Mouse (Mus musculus): Measurements from ENCODE around the gene Sertm1. TPM values are rescaled to one million over a fixed set of nuclear protein-coding genes. Genes with fewer than 3 reads are reported as not detected.

Gene Sertm1
- polyA plus RNA-seq (2017; shearing (Covaris generic)), result not detected

DNA sequence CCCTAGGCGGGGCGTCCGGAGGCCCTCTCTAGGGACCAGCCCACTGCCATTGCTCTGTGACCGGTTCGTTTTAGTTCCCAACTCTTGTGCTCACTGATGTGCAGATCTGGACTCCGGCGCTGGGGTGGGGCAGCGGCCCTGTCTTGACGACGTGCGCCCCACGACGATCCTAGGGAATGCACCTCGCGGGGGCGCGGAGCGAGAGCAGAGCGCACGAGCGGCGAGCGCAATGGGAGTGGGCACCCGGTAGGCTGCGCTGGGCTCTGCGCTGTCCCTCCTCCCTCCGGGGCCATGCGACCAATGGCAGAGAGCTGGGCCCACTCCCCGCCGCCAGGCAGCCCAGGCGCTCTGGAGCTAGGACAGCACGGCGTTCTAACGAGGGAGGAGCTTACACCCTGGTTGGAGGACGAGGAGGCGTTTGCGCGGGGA lies at the start of gene Sertm1:
TSS of gene Sertm1 (minus strand) at position 245 of the 429 bp plus-strand sequence.
- no peak for ATAC-seq

DNA sequence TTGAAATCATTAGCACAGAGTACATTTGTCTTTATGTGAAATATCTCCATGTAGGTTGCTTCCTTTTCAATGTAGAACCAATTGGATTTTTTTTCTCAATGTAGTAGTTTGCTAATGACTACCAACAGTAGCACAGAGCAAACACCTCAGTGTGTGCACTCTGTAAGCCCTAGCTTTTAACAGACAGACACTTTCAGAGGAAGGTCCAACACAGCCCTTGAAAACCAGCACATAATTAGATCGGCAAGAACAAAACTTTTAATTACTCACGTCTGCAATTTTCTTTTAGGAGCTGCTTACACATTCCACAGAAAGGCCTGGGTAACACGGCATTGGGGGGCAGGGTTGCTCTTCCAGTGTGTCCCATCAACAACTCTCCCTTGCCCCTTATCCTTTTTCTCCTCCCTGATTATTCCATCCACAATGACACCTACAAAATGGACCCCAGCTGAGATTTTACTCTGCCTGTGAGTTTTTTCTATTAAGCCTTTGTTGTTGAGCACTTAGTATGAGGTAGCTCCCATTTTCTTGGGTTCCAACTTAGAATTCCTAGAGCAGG lies 49.3 kb upstream of the Sertm1 start:
- no peak for ATAC-seq

DNA sequence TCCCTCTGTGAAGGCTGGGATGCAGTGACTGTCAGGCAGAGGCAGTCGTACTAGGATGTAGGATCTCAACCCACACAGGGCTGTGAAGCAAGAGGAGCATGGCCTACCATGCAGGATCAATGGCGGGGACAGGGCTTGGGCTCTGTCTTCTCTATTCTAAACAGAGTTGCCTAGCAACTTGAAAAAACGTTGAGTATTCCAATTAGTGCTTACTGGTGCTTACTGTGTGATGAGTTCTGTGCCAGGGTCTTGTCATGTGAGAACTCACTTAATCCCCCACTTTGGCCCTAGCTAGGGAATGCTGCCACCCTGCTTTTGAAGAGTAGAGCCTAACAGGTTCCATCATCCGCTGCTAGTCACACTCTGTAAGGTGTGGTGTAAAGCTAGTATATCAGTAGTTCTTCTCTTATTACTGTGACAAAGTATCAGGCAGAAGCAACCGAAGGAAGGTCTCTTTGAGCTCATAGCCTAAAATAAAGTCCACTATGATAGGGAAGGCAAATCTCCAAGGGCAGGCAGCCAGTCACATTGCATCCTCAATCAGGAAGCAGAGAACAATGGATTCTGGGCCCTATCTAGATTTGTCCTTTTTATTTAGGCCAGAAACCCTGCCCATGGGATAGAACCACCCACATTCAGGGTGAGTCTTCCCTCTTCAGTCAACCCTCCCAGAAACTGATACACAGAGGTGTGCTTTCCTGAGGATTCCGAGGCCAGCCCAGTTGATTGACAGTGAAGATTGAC lies 27.6 kb upstream of the Sertm1 start:
- no peak for ATAC-seq

DNA sequence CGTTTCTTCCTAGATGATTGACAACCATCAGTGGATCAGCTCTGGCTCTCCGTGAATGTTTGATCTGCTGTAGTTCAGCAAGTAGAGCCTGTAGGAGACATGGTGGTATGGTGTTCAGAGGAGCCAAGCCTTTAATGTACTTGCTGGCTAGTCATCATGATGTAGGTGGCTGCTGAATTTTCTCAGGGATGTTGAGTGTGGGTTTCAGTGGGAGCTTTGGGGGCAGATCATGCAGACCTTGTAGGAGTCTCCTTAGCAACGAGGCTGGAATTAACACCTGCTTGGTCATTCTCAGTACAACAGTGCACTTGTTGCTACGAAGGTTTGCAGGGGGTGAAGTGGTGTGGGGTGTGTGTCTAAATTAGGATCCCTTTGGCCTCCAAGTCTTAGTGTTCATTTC lies 18.8 kb upstream of the Sertm1 start:
- ATAC-seq, result no peak

DNA sequence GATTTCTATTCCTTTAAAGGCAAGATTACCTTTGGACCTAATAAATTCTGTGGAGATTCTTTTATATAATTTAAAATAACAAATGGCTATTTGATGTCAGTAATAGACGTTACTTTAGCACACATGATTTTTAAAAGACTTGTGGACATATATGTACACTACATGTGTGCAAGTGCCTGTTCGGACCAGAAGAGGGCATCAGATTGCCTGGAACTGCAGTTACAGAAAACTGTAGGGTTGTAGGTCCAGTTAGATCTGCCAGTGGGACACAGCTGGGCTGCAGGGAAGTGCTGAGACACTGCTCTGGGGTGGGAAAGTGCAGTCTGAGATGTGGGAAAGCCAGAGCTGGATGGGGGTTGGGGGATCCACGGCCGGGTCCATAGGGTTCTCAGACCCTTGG lies 16.9 kb upstream of the Sertm1 start:
- ATAC-seq, result no peak

DNA sequence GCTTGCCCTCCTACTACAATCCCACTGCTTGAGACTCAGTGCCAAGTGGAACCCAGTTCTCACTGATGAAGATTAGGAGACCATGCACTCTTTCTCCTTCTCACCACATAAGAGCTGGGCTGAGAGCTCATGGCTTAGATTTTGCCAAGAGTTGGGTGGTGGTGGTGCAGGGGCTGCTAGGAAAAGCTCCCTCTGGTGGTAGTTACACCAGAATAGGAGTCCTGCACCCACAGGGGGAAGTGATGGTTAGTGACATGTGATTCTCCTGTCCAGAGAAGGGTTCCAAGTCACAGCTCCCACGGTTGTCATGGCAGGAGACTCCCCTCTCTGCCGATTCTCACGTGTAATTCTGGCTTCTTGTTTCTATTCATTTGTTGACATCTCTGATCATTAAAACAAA lies 4.7 kb upstream of the Sertm1 start:
- no peak for ATAC-seq

DNA sequence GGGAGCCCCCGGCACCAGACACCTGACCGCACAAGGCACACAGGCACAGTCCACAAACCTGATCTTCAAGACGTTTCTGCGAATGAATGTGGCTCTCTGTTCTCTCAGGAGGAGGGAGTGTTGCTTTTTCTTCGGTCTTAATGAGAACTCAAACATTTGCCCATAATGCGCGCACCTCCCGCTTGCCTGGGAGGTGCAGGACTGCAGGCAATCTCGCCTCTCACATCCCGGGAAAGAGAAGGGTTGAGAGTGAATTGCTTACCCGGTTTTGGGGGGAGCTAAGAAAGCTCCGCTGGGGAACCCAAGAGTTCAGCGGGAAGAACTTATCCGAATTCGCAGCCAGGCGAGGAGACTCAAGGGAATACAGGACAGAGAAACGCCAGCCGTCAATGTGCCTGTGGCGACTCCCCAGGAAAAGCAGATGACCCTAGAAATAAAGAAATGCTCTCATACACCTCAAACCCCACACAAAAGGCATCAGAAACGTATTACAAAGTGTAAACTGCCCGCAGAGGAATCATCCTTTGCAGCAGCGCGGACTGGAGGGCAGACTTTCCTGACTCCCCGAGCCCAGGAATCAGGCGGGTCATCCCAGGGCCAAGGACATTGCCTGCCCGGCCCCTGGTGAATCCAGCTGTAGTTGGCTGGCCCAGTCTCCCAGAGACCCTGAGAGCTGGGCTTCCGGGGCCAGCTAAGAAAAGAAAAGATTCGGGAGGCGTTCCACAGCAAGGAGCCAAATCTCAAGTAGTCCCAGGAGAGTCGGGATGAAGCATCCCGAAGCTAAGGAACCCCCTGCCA lies 643 bp downstream of the Sertm1 start:
- ATAC-seq, result no peak

DNA sequence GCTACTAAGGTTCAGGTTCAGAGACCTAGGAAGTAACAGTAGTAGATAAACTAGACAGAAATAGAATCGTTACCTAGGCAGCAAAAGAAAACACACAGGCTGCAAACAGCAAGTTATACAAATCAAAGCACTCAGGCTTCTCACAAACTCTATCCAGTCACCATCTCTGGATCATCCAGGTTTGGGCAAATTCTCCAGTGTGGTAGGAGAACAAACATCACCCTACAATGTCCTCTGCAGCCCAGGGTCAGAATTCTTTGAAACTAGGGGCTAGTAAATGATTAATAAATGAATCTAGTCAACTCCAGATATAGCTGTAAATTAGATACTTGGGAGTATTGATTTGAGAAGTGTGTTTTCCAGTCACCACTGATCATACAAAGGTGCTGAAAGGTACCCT lies 6.8 kb downstream of the Sertm1 start:
- ATAC-seq, result no peak

DNA sequence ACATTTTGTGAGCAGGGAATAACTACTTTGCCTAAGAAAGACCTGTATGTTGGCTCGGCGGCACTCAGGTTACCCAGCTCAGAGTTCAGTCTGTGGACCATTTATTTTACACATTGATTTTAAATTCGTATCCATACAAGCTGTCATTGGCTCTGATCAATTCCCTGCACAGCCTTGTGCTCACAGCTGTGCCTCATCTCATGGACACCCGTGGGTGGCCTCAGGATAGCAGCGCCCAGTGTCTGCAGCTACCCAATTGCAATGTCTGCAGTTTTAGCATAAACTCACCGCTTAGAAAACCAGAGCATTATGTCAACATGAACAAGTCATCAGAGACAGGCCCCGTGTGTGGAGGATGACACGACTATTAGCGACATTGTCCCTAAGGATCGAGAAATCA lies 17.7 kb downstream of the Sertm1 start:
- no peak for ATAC-seq

DNA sequence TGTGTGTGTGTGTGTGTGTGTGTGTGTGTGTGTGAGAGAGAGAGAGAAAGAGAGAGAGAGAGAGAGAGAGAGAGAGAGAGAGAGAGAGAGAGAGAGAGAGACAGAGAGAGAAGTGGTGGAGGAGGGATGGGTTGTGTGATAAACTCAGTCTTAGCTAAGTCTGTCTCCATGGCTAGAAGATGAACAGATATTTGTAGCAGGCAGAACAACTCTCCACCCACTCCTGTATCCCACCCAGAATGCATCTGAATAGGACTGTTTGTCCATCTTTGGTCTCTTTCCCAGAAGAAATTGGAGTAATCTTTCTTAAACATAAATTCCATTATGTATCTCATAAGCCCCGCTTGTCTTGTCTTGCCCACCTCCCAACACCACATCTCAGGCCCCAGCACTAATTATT lies 20.8 kb downstream of the Sertm1 start:
- ATAC-seq, result no peak

DNA sequence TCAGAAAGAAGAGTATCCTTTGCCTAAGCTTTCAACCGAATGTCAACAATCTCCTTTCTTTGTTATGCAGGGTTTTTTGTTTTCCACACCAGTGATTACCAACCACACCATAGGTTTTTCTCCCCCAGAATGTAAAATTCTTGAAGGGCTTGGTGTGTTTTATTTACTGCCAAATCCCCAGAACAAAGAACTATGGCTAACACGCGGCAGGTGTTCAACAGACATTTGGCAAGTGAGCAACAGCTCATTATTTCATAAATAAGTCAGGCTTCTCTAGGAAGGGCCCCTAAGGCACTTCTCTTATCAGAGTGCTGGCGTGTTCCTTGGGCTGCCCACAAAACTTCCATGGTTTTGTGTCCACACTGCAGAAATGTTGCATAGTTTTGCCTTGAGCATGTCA lies 23.5 kb downstream of the Sertm1 start:
- no peak for ATAC-seq

DNA sequence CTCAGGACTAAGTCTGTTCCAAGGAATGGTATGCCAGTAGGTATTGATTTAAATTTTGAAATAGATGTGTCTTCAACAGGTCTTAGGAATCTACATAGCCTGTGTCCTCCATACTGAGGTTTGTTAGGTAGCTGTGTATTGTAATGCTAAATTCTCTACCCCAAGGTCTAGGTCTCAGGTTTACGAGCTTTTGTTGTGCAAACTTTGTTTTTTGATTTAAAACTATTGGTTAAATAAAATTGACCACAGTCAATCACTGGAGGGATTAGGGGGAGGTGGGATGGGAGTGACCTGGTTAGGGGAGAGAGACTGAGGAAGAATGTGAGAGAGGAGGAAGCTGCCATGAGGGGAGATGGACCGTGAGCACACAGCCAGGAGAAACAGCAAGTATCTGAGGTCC lies 29.2 kb downstream of the Sertm1 start:
- ATAC-seq, result no peak

Other genes with a start within 250 kb of the Sertm1 start
- 100 to 1,000 TPM; 245 to 256 TPM for gene Supt20, start 223.1 kb downstream of the Sertm1 start, polyA plus RNA-seq (2017; shearing (Covaris generic))
- gene Gm21958, start 201.5 kb downstream of the Sertm1 start, polyA plus RNA-seq (2017; shearing (Covaris generic)), result 1 to 10 TPM in 1 of 2 experiments, not detected in 1; 3.5 TPM
- gene Exosc8, start 180.5 kb downstream of the Sertm1 start, polyA plus RNA-seq (2017; shearing (Covaris generic)), result 100 to 1,000 TPM; 218 to 259 TPM
- 10 to 100 TPM; 91.2 to 92.6 TPM for gene Alg5, start 180.3 kb downstream of the Sertm1 start, polyA plus RNA-seq (2017; shearing (Covaris generic))
- not detected for gene Smad9, start 160.3 kb downstream of the Sertm1 start, polyA plus RNA-seq (2017; shearing (Covaris generic))
- 1 to 10 TPM; 3.5 to 6.4 TPM for gene Rfxap, start 108.1 kb downstream of the Sertm1 start, polyA plus RNA-seq (2017; shearing (Covaris generic))
- not detected for gene Ccna1, start 139.6 kb upstream of the Sertm1 start, polyA plus RNA-seq (2017; shearing (Covaris generic))
- gene Spg20, start 196.2 kb upstream of the Sertm1 start, polyA plus RNA-seq (2017; shearing (Covaris generic)), result 10 to 100 TPM; 21.3 to 24.7 TPM
- gene Ccdc169, start 221.5 kb upstream of the Sertm1 start, polyA plus RNA-seq (2017; shearing (Covaris generic)), result not detected